Mouse (Mus musculus): ENCODE measurements at regions not wholly inside any gene's neighbourhood (a gene's known extent, or its start where the extent isn't known, plus 50 kb on each side); places are given as distances from the start of the nearest gene placed in this dataset.
A peak's percentile ranks its signal among the peaks of the same experiment; 100 is the strongest.

GRCm38 (mm10) chr17:65146376-65146775 is 310.5 kb upstream of the 4930583I09Rik start:
- H3K4me3 ChIP-seq (ENCODE audit: low read depth, low read length) = no peak overlapping the region
- no peak overlapping the region for H3K9ac ChIP-seq (ENCODE audit: low read length)
- no peak overlapping the region for H3K4me2 ChIP-seq (ENCODE audit: low read length)
- ATAC-seq (peak; percentile 88), DNase-seq (ENCODE audit: low spot score) (peak; percentile 76)
- H3K9me3 ChIP-seq (replicated peaks; ENCODE audit: control insufficient read depth, low read length) = peaks cover 8% of the 10 kb centered on the region; the same call in 1 of the 2 replicates
- no peaks in the 10 kb centered on the region for H3K36me3 ChIP-seq (ENCODE audit: control insufficient read depth, insufficient read depth, low read length)
- H3K27ac ChIP-seq (ENCODE audit: low read depth, low read length) = no peak overlapping the region; the same call in 1 of the 2 replicates
- 52% methylated on average over 2 of the region's 2 CpGs for WGBS
- no peaks in the 10 kb centered on the region for H3K4me1 ChIP-seq (ENCODE audit: control insufficient read depth, insufficient read depth, low read length)
- no peaks in the 10 kb centered on the region for H3K27me3 ChIP-seq (replicated peaks; ENCODE audit: control insufficient read depth, insufficient read depth, low read length)

- no peak overlapping the region for H3K9ac ChIP-seq (ENCODE audit: low read length)
- no peak overlapping the region for H3K4me3 ChIP-seq (ENCODE audit: low read depth, low read length)
- no peaks in the 10 kb centered on the region for H3K36me3 ChIP-seq (ENCODE audit: control insufficient read depth, insufficient read depth, low read length)
- ATAC-seq (peak; percentile 75), DNase-seq (ENCODE audit: low spot score) (peak; percentile 25)
- H3K27ac ChIP-seq (ENCODE audit: low read depth, low read length) = no peak overlapping the region
- H3K4me2 ChIP-seq (ENCODE audit: low read length) = no peak overlapping the region
- no peaks in the 10 kb centered on the region for H3K4me1 ChIP-seq (ENCODE audit: control insufficient read depth, insufficient read depth, low read length)
- H3K27me3 ChIP-seq (replicated peaks; ENCODE audit: control insufficient read depth, insufficient read depth, low read length) = no peaks in the 10 kb centered on the region
- WGBS = 50% methylated on average over 5 of the region's 5 CpGs
- H3K9me3 ChIP-seq (replicated peaks; ENCODE audit: control insufficient read depth, low read length) = no peaks in the 10 kb centered on the region
These were observed 278.8 kb upstream of the 4930583I09Rik start for GRCm38 (mm10) chr17:65114651-65115050.

DNA sequence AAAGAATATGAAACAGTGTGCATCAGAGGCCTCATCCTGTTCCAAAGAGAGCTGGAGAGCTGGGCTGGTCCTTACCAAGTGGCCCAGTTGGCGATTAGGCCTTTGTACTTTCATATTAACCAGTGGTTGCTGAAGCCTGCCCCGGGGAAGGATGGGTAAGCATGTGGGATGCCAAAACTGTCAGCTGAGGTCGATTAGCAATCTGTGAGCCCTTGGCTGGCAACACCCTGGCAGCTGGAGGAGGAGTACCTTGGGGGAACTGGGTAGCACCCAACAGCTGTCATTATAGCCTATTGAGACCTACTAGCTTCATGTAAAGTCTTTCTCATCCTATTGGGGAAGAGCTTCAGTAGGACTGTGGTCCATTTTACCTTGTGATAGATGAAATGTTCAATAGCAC is 277.2 kb upstream of the 4930583I09Rik start:
- DNase-seq (ENCODE audit: low spot score) (no peak), ATAC-seq (no peak)
- H3K9me3 ChIP-seq (replicated peaks; ENCODE audit: control insufficient read depth, low read length) = no peaks in the 10 kb centered on the region
- no peaks in the 10 kb centered on the region for H3K4me1 ChIP-seq (ENCODE audit: control insufficient read depth, insufficient read depth, low read length)
- H3K36me3 ChIP-seq (ENCODE audit: control insufficient read depth, insufficient read depth, low read length) = no peaks in the 10 kb centered on the region
- no peak overlapping the region for H3K4me3 ChIP-seq (ENCODE audit: low read depth, low read length)
- no peaks in the 10 kb centered on the region for H3K27me3 ChIP-seq (replicated peaks; ENCODE audit: control insufficient read depth, insufficient read depth, low read length)
- H3K4me2 ChIP-seq (ENCODE audit: low read length) = no peak overlapping the region
- WGBS = 73% methylated on average over 3 of the region's 3 CpGs
- H3K9ac ChIP-seq (ENCODE audit: low read length) = no peak overlapping the region
- no peak overlapping the region for H3K27ac ChIP-seq (ENCODE audit: low read depth, low read length)

DNA sequence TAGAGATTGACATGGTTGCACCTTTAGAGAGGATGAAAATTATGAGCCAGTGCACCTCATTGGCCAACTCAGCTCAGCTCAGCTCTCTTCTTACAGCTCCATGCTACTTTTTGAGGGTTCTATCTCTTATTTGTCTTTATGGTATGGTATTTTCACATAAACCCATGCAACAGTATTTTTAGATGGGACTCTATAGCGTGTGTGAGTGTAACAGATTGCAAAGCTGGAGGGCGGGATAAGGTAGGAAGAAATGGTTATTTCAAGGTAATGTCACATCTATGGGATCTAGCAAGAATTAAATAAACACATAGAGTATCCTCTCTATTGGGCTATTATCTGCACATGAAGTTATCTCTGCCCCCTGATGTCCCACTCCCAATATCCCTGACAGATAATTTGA is 269.8 kb upstream of the 4930583I09Rik start:
- no peak for DNase-seq (ENCODE audit: low spot score)
- Histone ChIP-seq H3K9ac (ENCODE audit: low read length) (no peak overlapping the region), H3K27ac (ENCODE audit: low read depth, low read length) (no peak overlapping the region), H3K4me3 (ENCODE audit: low read depth, low read length) (no peak overlapping the region), H3K27me3 (replicated peaks; ENCODE audit: control insufficient read depth, insufficient read depth, low read length) (no peaks in the 10 kb centered on the region), H3K4me2 (ENCODE audit: low read length) (no peak overlapping the region), H3K9me3 (replicated peaks; ENCODE audit: control insufficient read depth, low read length) (no peaks in the 10 kb centered on the region), H3K4me1 (ENCODE audit: control insufficient read depth, insufficient read depth, low read length) (no peaks in the 10 kb centered on the region), H3K36me3 (ENCODE audit: control insufficient read depth, insufficient read depth, low read length) (no peaks in the 10 kb centered on the region)
- 90% methylated on average over 2 of the region's 2 CpGs for WGBS
- ATAC-seq = no peak

GRCm38 (mm10) chr17:65101157-65101556 is 265.3 kb upstream of the 4930583I09Rik start:
- no peak overlapping the region for H3K4me2 ChIP-seq (ENCODE audit: low read length)
- WGBS = 88% methylated on average over 6 of the region's 6 CpGs
- H3K4me3 ChIP-seq (ENCODE audit: low read depth, low read length) = no peak overlapping the region
- DNase-seq (ENCODE audit: low spot score) (no peak), ATAC-seq (no peak)
- no peaks in the 10 kb centered on the region for H3K27me3 ChIP-seq (replicated peaks; ENCODE audit: control insufficient read depth, insufficient read depth, low read length)
- H3K9me3 ChIP-seq (replicated peaks; ENCODE audit: control insufficient read depth, low read length) = no peaks in the 10 kb centered on the region
- no peak overlapping the region for H3K27ac ChIP-seq (ENCODE audit: low read depth, low read length)
- no peak overlapping the region for H3K9ac ChIP-seq (ENCODE audit: low read length)
- H3K36me3 ChIP-seq (ENCODE audit: control insufficient read depth, insufficient read depth, low read length) = no peaks in the 10 kb centered on the region
- no peaks in the 10 kb centered on the region for H3K4me1 ChIP-seq (ENCODE audit: control insufficient read depth, insufficient read depth, low read length)

DNA sequence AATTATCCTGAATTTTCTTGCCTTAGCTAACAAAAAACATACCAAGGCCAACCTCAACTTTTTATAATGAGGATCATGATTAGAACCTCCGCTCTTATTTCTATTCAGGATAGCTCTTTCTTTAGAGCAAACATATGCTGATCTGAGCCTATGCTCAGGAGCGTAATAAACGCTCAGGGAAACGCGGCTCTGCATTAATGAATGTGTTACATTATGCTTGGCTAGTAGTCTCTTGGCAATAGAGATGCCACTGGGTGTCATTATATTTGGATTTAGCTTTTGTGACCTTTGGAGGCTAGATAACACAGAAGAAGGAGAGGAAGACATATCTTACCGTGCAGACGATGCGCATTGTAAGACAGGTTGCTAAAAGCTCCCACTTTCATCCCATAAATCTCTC is 246.4 kb upstream of the 4930583I09Rik start:
- Histone ChIP-seq H3K4me3 (ENCODE audit: low read depth, low read length) (no peak overlapping the region), H3K9ac (ENCODE audit: low read length) (no peak overlapping the region), H3K36me3 (ENCODE audit: control insufficient read depth, insufficient read depth, low read length) (no peaks in the 10 kb centered on the region), H3K9me3 (replicated peaks; ENCODE audit: control insufficient read depth, low read length) (no peaks in the 10 kb centered on the region), H3K4me2 (ENCODE audit: low read length) (no peak overlapping the region), H3K4me1 (ENCODE audit: control insufficient read depth, insufficient read depth, low read length) (peaks cover 19% of the 10 kb centered on the region; the same call in 1 of the 2 replicates), H3K27me3 (replicated peaks; ENCODE audit: control insufficient read depth, insufficient read depth, low read length) (no peaks in the 10 kb centered on the region), H3K27ac (ENCODE audit: low read depth, low read length) (no peak overlapping the region)
- DNase-seq (ENCODE audit: low spot score) (peak; percentile 48), ATAC-seq (0 out of 2 replicates have a peak, but pooled peaks have one; percentile 55)
- 41% methylated on average over 8 of the region's 8 CpGs for WGBS

GRCm38 (mm10) chr17:65081779-65082086 is 245.9 kb upstream of the 4930583I09Rik start:
- Histone ChIP-seq H3K4me3 (ENCODE audit: low read depth, low read length) (no peak overlapping the region), H3K4me1 (ENCODE audit: control insufficient read depth, insufficient read depth, low read length) (peaks cover 19% of the 10 kb centered on the region; the same call in 1 of the 2 replicates), H3K9ac (ENCODE audit: low read length) (no peak overlapping the region), H3K36me3 (ENCODE audit: control insufficient read depth, insufficient read depth, low read length) (no peaks in the 10 kb centered on the region), H3K27me3 (replicated peaks; ENCODE audit: control insufficient read depth, insufficient read depth, low read length) (no peaks in the 10 kb centered on the region), H3K9me3 (replicated peaks; ENCODE audit: control insufficient read depth, low read length) (no peaks in the 10 kb centered on the region), H3K4me2 (ENCODE audit: low read length) (no peak overlapping the region), H3K27ac (ENCODE audit: low read depth, low read length) (no peak overlapping the region)
- no peak for DNase-seq (ENCODE audit: low spot score)
- peak; percentile 80 for ATAC-seq
- WGBS = 26% methylated on average over 2 of the region's 2 CpGs

DNA sequence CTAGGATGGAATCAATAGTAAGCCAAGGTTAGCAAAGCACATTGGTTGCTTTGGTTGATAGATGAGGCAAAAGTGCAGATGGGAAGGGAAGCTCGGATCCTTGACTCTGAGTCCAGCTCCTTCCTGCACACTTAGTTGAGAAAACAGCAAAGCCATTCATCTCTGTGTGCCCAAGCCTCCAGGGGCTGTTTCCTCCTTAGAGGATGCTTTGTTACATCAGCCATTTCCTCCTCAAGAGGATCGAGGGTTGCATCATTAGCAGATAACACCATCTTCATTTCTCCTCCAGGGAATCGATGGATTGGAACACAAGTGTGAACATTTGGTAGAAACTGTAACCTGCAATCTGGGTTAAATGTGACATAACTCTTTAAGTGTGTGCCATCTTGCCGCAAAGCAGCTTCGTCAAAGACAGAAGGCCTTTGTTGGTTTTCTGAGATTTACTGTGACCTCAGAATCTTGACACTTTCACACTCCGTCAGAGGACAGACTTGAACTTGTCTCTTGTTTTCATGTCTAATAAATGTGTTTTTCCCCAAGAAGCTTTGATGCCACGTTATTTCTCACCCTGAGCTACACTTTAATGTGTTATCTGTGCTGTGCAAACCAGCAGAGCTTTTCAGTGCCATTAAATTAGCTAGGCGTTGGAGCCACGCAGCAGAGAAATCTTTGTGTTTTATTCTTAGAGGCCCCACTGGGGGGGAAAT is 245.4 kb upstream of the 4930583I09Rik start:
- Histone ChIP-seq H3K4me2 (ENCODE audit: low read length) (no peak overlapping the region), H3K9me3 (replicated peaks; ENCODE audit: control insufficient read depth, low read length) (no peaks in the 10 kb centered on the region), H3K36me3 (ENCODE audit: control insufficient read depth, insufficient read depth, low read length) (no peaks in the 10 kb centered on the region), H3K4me1 (ENCODE audit: control insufficient read depth, insufficient read depth, low read length) (peaks cover 19% of the 10 kb centered on the region; the same call in 1 of the 2 replicates), H3K4me3 (ENCODE audit: low read depth, low read length) (no peak overlapping the region), H3K27ac (ENCODE audit: low read depth, low read length) (peak overlapping the region; percentile 45; the same call in 1 of the 2 replicates), H3K27me3 (replicated peaks; ENCODE audit: control insufficient read depth, insufficient read depth, low read length) (no peaks in the 10 kb centered on the region), H3K9ac (ENCODE audit: low read length) (no peak overlapping the region)
- 30% methylated on average over 9 of the region's 9 CpGs for WGBS
- DNase-seq (ENCODE audit: low spot score) = peak; percentile 64
- peak; percentile 80 for ATAC-seq

GRCm38 (mm10) chr17:65074878-65075277 is 239.0 kb upstream of the 4930583I09Rik start:
- no peaks in the 10 kb centered on the region for H3K4me1 ChIP-seq (ENCODE audit: control insufficient read depth, insufficient read depth, low read length)
- no peak overlapping the region for H3K27ac ChIP-seq (ENCODE audit: low read depth, low read length)
- no peaks in the 10 kb centered on the region for H3K36me3 ChIP-seq (ENCODE audit: control insufficient read depth, insufficient read depth, low read length)
- WGBS = 96% methylated on average over 4 of the region's 4 CpGs
- H3K4me2 ChIP-seq (ENCODE audit: low read length) = no peak overlapping the region
- no peaks in the 10 kb centered on the region for H3K9me3 ChIP-seq (replicated peaks; ENCODE audit: control insufficient read depth, low read length)
- H3K27me3 ChIP-seq (replicated peaks; ENCODE audit: control insufficient read depth, insufficient read depth, low read length) = no peaks in the 10 kb centered on the region
- no peak for DNase-seq (ENCODE audit: low spot score)
- H3K4me3 ChIP-seq (ENCODE audit: low read depth, low read length) = no peak overlapping the region
- ATAC-seq = no peak
- H3K9ac ChIP-seq (ENCODE audit: low read length) = no peak overlapping the region
